Comparison of ENCODE assay signal across 8 mouse cellular contexts in the genomic region with DNA sequence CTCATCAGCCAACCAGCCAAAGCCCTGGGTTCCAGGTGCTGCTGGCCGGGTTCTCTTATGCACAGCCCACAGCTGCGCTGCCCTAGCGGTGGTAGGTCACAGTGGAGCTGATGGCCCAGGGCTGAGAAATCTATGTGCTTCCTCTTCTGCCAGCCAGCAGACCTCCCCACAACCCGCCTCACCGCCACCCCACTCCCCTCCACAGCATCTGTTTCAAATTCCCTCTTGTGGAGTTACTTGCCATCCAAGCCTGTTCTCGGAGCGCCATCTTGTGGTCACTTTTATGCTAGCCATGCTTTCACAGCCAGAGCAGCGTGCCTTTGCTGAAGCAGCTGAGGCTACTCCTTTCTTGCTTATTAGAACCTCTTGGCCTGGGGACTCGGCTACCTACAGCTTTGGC. TPM values are rescaled to one million over a fixed set of nuclear protein-coding genes. Genes with fewer than 3 reads are reported as not detected.
A peak's percentile ranks its signal among the peaks of the same experiment; 100 is the strongest.
DNase-seq lines count a peak whose midpoint lies in the region; ATAC-seq and TF ChIP-seq lines count a peak whose summit lies in the region.

No protein-coding gene starts in this region.

- peak; percentile 92 to 95 for ATAC-seq in hematopoietic stem cell, adult 5-6 weeks (replicated peaks in 1 of 2; ENCODE audit: insufficient read depth in 1 of 2, low FRiP score in 2 of 2, low TSS enrichment in 1 of 2, low read depth in 1 of 2, poor library complexity in 2 of 2, severe bottlenecking in 2 of 2)
- ATAC-seq in lung, embryonic 14.5 days (ENCODE audit: insufficient read depth): peak; percentile 77

- peak; percentile 91 for DNase-seq in MEL (ENCODE audit: low read depth, low spot score)
- DNase-seq in cerebellum, adult 2 months: peak; percentile 77 to 89
- DNase-seq in forelimb bud, embryonic 11.5 days (ENCODE audit: low read depth, low spot score): peak; percentile 96
- DNase-seq in layer of hippocampus, adult 8-10 months (ENCODE audit: low spot score in 2 of 2): peak; percentile 82 to 94
- DNase-seq in lung, embryonic 14.5 days: peak; percentile 99
- DNase-seq in ovary, adult 18-20 months (ENCODE audit: low spot score): peak; percentile 68
- peak; percentile 90 for DNase-seq in thymus, adult 2 months

- H3K79me2 ChIP-seq in MEL (ENCODE audit: control insufficient read depth, insufficient read depth, low read length, poor library complexity): peaks cover 3% of the 10 kb centered on the region

- TF ChIP-seq EP300 in MEL (IDR thresholded peaks at IDR 0.05; ENCODE audit: low read depth in 1 of 2, low read length in 2 of 2): no peak

- 9% methylated on average over 9 of the region's 9 CpGs for WGBS in cerebellum, adult 2 months
- 4% methylated on average over 9 of the region's 9 CpGs for WGBS in lung, embryonic 14.5 days
- 1% methylated on average over 9 of the region's 9 CpGs for WGBS in thymus, adult 2 months

- peaks cover 0 to 5% of the 10 kb centered on the region in 2 experiments; a peak in 3 of 4 replicates for H3K4me1 ChIP-seq in MEL (ENCODE audit: control insufficient read depth in 1 of 2, insufficient read depth in 2 of 2, low read length in 2 of 2)
- peaks cover 15% of the 10 kb centered on the region for H3K4me1 ChIP-seq in cerebellum, adult 2 months (ENCODE audit: control insufficient read depth, insufficient read depth, low read length)
- H3K4me1 ChIP-seq in lung, embryonic 14.5 days (ENCODE audit: insufficient read depth): peaks cover 6% of the 10 kb centered on the region
- peaks cover 30% of the 10 kb centered on the region for H3K4me1 ChIP-seq in thymus, adult 2 months (replicated peaks; ENCODE audit: control insufficient read depth, insufficient read depth, low read length)

- TF ChIP-seq CTCF in MEL (IDR thresholded peaks at IDR 0.05 in 2 of 3, conservative IDR thresholded peaks at IDR 0.05 in 1 of 3; ENCODE audit: control insufficient read depth in 1 of 3, insufficient read depth in 1 of 3, low read depth in 2 of 3, low read length in 3 of 3, poor library complexity in 1 of 3, severe bottlenecking in 1 of 3): peak; percentile 90 to 91 (median 91)
- TF ChIP-seq CTCF in cerebellum, adult 2 months (IDR thresholded peaks at IDR 0.05; ENCODE audit: borderline replicate concordance, insufficient read depth, low read depth, low read length): peak; percentile 96
- TF ChIP-seq CTCF in lung, embryonic 14.5 days (IDR thresholded peaks at IDR 0.05; ENCODE audit: low read depth): peak; percentile 99
- peak; percentile 75; the same call in 1 of the 2 replicates for TF ChIP-seq CTCF in thymus, adult 2 months (IDR thresholded peaks at IDR 0.05; ENCODE audit: borderline replicate concordance, control insufficient read depth, extremely low read depth, insufficient read depth, low read length, poor library complexity)

- no peak overlapping the region for H3K27ac ChIP-seq in MEL (ENCODE audit: control insufficient read depth, low read depth, low read length)
- H3K27ac ChIP-seq in cerebellum, adult 2 months (ENCODE audit: insufficient read depth, low read length): no peak overlapping the region
- no peak overlapping the region for H3K27ac ChIP-seq in lung, embryonic 14.5 days (ENCODE audit: low read depth)
- H3K27ac ChIP-seq in thymus, adult 2 months (ENCODE audit: control insufficient read depth, insufficient read depth, low read length): no peak overlapping the region

- peak; percentile 93 for TF ChIP-seq RAD21 in MEL (IDR thresholded peaks at IDR 0.05; ENCODE audit: low read depth, low read length)

- H3K9me3 ChIP-seq in MEL (replicated peaks; ENCODE audit: insufficient read depth, low read length): no peaks in the 10 kb centered on the region
- no peaks in the 10 kb centered on the region for H3K9me3 ChIP-seq in lung, embryonic 14.5 days (ENCODE audit: low read depth, low read length)

- peak overlapping the region; percentile 23; the same call in 1 of the 2 replicates for H3K4me2 ChIP-seq in lung, embryonic 14.5 days

- H3K36me3 ChIP-seq in MEL (ENCODE audit: control insufficient read depth in 1 of 2, insufficient read depth in 2 of 2, low read length in 2 of 2): peaks cover 0 to 4% of the 10 kb centered on the region in 2 experiments
- peaks cover 34% of the 10 kb centered on the region for H3K36me3 ChIP-seq in lung, embryonic 14.5 days (ENCODE audit: insufficient read depth)
- peaks cover 11% of the 10 kb centered on the region for H3K36me3 ChIP-seq in thymus, adult 2 months (ENCODE audit: control insufficient read depth, insufficient read depth, low read length)

- no peak overlapping the region for H3K4me3 ChIP-seq in MEL (ENCODE audit: control insufficient read depth in 1 of 2, insufficient read depth in 1 of 2, low read depth in 2 of 2, low read length in 2 of 2)
- H3K4me3 ChIP-seq in cerebellum, adult 2 months (replicated peaks; ENCODE audit: insufficient read depth, low read depth, low read length): no peak overlapping the region
- H3K4me3 ChIP-seq in lung, embryonic 14.5 days (ENCODE audit: low read depth, low read length): no peak overlapping the region
- H3K4me3 ChIP-seq in thymus, adult 2 months (ENCODE audit: control insufficient read depth, insufficient read depth, low read length): no peak overlapping the region

- no peak overlapping the region for H3K9ac ChIP-seq in MEL (ENCODE audit: control insufficient read depth, low read depth, low read length, poor library complexity, severe bottlenecking)
- H3K9ac ChIP-seq in lung, embryonic 14.5 days: no peak overlapping the region

- no peaks in the 10 kb centered on the region for H3K27me3 ChIP-seq in MEL (ENCODE audit: control insufficient read depth in 1 of 2, insufficient read depth in 2 of 2, low read length in 2 of 2)
- H3K27me3 ChIP-seq in cerebellum, adult 2 months (ENCODE audit: control insufficient read depth, insufficient read depth, low read length): no peaks in the 10 kb centered on the region
- no peaks in the 10 kb centered on the region for H3K27me3 ChIP-seq in lung, embryonic 14.5 days (ENCODE audit: insufficient read depth, low read length)
- H3K27me3 ChIP-seq in thymus, adult 2 months (ENCODE audit: control insufficient read depth, insufficient read depth, low read length): no peaks in the 10 kb centered on the region

- TF ChIP-seq POLR2A in MEL (IDR thresholded peaks at IDR 0.05; ENCODE audit: control insufficient read depth in 1 of 2, insufficient read depth in 1 of 2, low read depth in 1 of 2, low read length in 2 of 2, poor library complexity in 1 of 2): no peak
- TF ChIP-seq POLR2A in cerebellum, adult 2 months (IDR thresholded peaks at IDR 0.05; ENCODE audit: borderline replicate concordance, insufficient read depth, low read length): no peak
- TF ChIP-seq POLR2A in thymus, adult 2 months (IDR thresholded peaks at IDR 0.05; ENCODE audit: control insufficient read depth, extremely low read depth, insufficient read depth, low read length, poor library complexity): no peak

TF ChIP-seq in MEL, 35 proteins besides CTCF, POLR2A, EP300 and RAD21:
- peak; percentile 83 for TF ChIP-seq MYC (IDR thresholded peaks at IDR 0.05; ENCODE audit: low read depth, low read length)
- TF ChIP-seq SMC3 (IDR thresholded peaks at IDR 0.05; ENCODE audit: low read depth, low read length): peak; percentile 75
- peak; percentile 73; the same call in 1 of the 2 replicates for TF ChIP-seq MAX (IDR thresholded peaks at IDR 0.05; ENCODE audit: low read length)
- peak; percentile 14; the same call in 1 of the 2 replicates for TF ChIP-seq TCF12 (IDR thresholded peaks at IDR 0.05; ENCODE audit: low read depth, low read length)
- TF ChIP-seq SIN3A (IDR thresholded peaks at IDR 0.05; ENCODE audit: low read length): peak; percentile 60
- peak; percentile 63 for TF ChIP-seq ZC3H11A (IDR thresholded peaks at IDR 0.05; ENCODE audit: low read depth, low read length)
- TF ChIP-seq POLR2AphosphoS2 (IDR thresholded peaks at IDR 0.05; ENCODE audit: low read length): no peak
- TF ChIP-seq CHD2 (IDR thresholded peaks at IDR 0.05; ENCODE audit: low read length): no peak

RNA-seq across cellular contexts. Expression of a gene that starts 15.7 kb away (rescaled TPM):
- 4.4 and 5.1 TPM in 2 replicates for total RNA-seq in MEL (2012; rRNA removed)
- 10 to 100 TPM in 1 of 2 experiments, not detected in 1; 13.5 TPM for polyA plus RNA-seq in MEL (2012; ENCODE audit: insufficient read depth in 1 of 2, insufficient read length in 2 of 2, low read depth in 1 of 2, low replicate concordance in 2 of 2, missing spikeins in 1 of 2)
- polyA plus RNA-seq in cerebellum, adult 2 months (2012; rRNA removed): 30.3 and 32.7 TPM in 2 replicates
- total RNA-seq in hematopoietic stem cell, adult 5-6 weeks (2017): 2.9 and 13.1 TPM in 2 replicates
- 10 to 100 TPM; 22.8 to 30.2 (median 26.2) TPM for total RNA-seq in layer of hippocampus, adult 8-10 months (2022)
- 8.9 and 9.9 TPM in 2 replicates for polyA plus RNA-seq in lung, embryonic 14.5 days (2014; fragmentation: Nextera tagmentation; extraction: Ambion mirVana)
- 75.2 and 87.1 TPM in 2 replicates for polyA plus RNA-seq in thymus, adult 2 months (2012; rRNA removed)

RNA-seq across cellular contexts. Expression of a gene that starts 46.8 kb away (rescaled TPM):
- 8.2 and 9.1 TPM in 2 replicates for total RNA-seq in MEL (2012; rRNA removed)
- 10 to 100 TPM in 1 of 2 experiments, not detected in 1; 20.2 TPM for polyA plus RNA-seq in MEL (2012; ENCODE audit: insufficient read depth in 1 of 2, insufficient read length in 2 of 2, low read depth in 1 of 2, low replicate concordance in 2 of 2, missing spikeins in 1 of 2)
- 14.2 and 15.4 TPM in 2 replicates for polyA plus RNA-seq in cerebellum, adult 2 months (2012; rRNA removed)
- total RNA-seq in hematopoietic stem cell, adult 5-6 weeks (2017): 8.8 and 10.9 TPM in 2 replicates
- total RNA-seq in layer of hippocampus, adult 8-10 months (2022): 10 to 100 TPM; 45.5 to 49.7 (median 48.7) TPM
- 5.4 and 7.9 TPM in 2 replicates for polyA plus RNA-seq in lung, embryonic 14.5 days (2014; fragmentation: Nextera tagmentation; extraction: Ambion mirVana)
- 27.9 and 33.7 TPM in 2 replicates for polyA plus RNA-seq in thymus, adult 2 months (2012; rRNA removed)
